Mouse (Mus musculus) heart, adult 2 months (tissue): ENCODE measurements around the gene F5.

Source experiments
- CTCF ChIP-seq: fragments of 200-600 bp; IDR thresholded peaks from 2 replicates; pipeline ENCODE4 v1.8.1; 2022; ENCODE audit warnings: antibody characterized with exemption, mild to moderate bottlenecking, moderate library complexity
- EP300 ChIP-seq: fragments of 200-500 bp; IDR thresholded peaks from 2 replicates; pipeline ENCODE4 v1.6.1; 2011; ENCODE audit warnings: low read depth, low read length, control low read depth; ENCODE audit not compliant: insufficient read depth
- POLR2A ChIP-seq: fragments of 200-500 bp; IDR thresholded peaks from 2 replicates; pipeline ENCODE4 v1.6.1; 2011; ENCODE audit warnings: mild to moderate bottlenecking, low read depth, low read length, control low read depth; ENCODE audit not compliant: insufficient read depth

DNA sequence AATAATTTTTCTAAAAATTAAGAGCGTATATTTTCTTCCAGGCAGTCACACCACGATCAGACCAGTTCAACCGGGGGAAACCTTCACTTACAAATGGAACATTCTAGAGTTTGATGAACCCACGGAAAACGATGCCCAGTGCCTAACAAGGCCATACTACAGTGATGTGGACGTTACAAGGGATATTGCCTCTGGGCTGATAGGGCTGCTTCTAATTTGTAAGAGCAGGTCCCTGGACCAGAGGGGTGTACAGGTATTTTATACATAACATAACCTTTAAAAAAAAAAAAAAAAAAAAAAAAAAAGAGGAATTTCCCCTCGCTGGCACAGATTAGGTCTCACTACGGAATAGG lies 33.2 kb downstream of the F5 start:
- no peak for TF ChIP-seq CTCF
- TF ChIP-seq POLR2A: no peak
- TF ChIP-seq EP300: no peak
